Mouse (Mus musculus) heart, adult 2 months (tissue): ENCODE measurements at regions not wholly inside any gene's neighbourhood (a gene's known extent, or its start where the extent isn't known, plus 50 kb on each side); places are given as distances from the start of the nearest gene placed in this dataset.

ENCODE experiments used
- DNase-seq, 2 experiments: peaks; one replicate each; pipeline ENCODE4 v3.0.0; 2021
- H3K27ac ChIP-seq: fragments of 200-600 bp; 2 replicates; pipeline ENCODE4 v1.8.1; 2022
- H3K27me3 ChIP-seq: fragments of 200-500 bp; 2 replicates; pipeline ENCODE4 v1.6.1; 2012; ENCODE audit warnings: mild to moderate bottlenecking, low read length, inconsistent platforms, mixed read lengths; ENCODE audit not compliant: control insufficient read depth, insufficient read depth
- H3K36me3 ChIP-seq: fragments of 200-500 bp; 2 replicates; pipeline ENCODE4 v1.6.1; 2012; ENCODE audit warnings: low read length, inconsistent platforms; ENCODE audit not compliant: control insufficient read depth, insufficient read depth
- H3K4me1 ChIP-seq: fragments of 200-500 bp; 2 replicates; pipeline ENCODE4 v1.6.1; 2011; ENCODE audit warnings: low read length; ENCODE audit not compliant: control insufficient read depth, insufficient read depth
- H3K4me3 ChIP-seq: fragments of 200-600 bp; 2 replicates; pipeline ENCODE4 v1.8.1; 2022
- H3K79me2 ChIP-seq: fragments of 200-500 bp; replicated peaks from 2 replicates; pipeline ENCODE4 v1.6.1; 2012; ENCODE audit warnings: mild to moderate bottlenecking, inconsistent platforms, low read length, moderate library complexity, mixed read lengths; ENCODE audit not compliant: control insufficient read depth, insufficient read depth
- H3K9ac ChIP-seq: fragments of 200-500 bp; 2 replicates; pipeline ENCODE4 v1.6.1; 2012; ENCODE audit warnings: low read depth, mild to moderate bottlenecking, control low read depth, inconsistent platforms, low read length, mixed read lengths
- CTCF ChIP-seq: fragments of 200-600 bp; IDR thresholded peaks from 2 replicates; pipeline ENCODE4 v1.8.1; 2022; ENCODE audit warnings: antibody characterized with exemption, mild to moderate bottlenecking, moderate library complexity
- EP300 ChIP-seq: fragments of 200-500 bp; IDR thresholded peaks from 2 replicates; pipeline ENCODE4 v1.6.1; 2011; ENCODE audit warnings: low read depth, low read length, control low read depth; ENCODE audit not compliant: insufficient read depth
- POLR2A ChIP-seq: fragments of 200-500 bp; IDR thresholded peaks from 2 replicates; pipeline ENCODE4 v1.6.1; 2011; ENCODE audit warnings: mild to moderate bottlenecking, low read depth, low read length, control low read depth; ENCODE audit not compliant: insufficient read depth
- WGBS: fragments of 180-500 bp; shearing (Covaris S2); methylation state at CpG from one replicate; pipeline ENCODE4 v1.1.7; 2018; 5-methylcytosine and 5-hydroxymethylcytosine counted together
- intact Hi-C: fragments of 180-260 bp; cut with DNase I; formaldehyde crosslinking; loops from one replicate; pipeline ENCODE4 v1.15.1; 2025

GRCm38 (mm10) chr4:70844742-70845141 lies 309.9 kb upstream of the Megf9 start:
- no peaks in the 10 kb centered on the region for H3K79me2 ChIP-seq
- H3K27ac ChIP-seq: no peak overlapping the region
- H3K27me3 ChIP-seq: no peaks in the 10 kb centered on the region
- no peak overlapping the region for H3K4me3 ChIP-seq
- WGBS: 61% methylated on average over 1 of the region's 1 CpGs
- H3K36me3 ChIP-seq: no peaks in the 10 kb centered on the region
- intact Hi-C loops: no loop called here
- no peak for TF ChIP-seq EP300
- no peak for TF ChIP-seq POLR2A
- TF ChIP-seq CTCF: no peak
- no peak overlapping the region for H3K9ac ChIP-seq
- no peaks in the 10 kb centered on the region for H3K4me1 ChIP-seq
- no peak for DNase-seq

GRCm38 (mm10) chr4:70810956-70811316 lies 276.1 kb upstream of the Megf9 start:
- no peaks in the 10 kb centered on the region for H3K36me3 ChIP-seq
- WGBS: 60% methylated on average over 2 of the region's 2 CpGs
- no peak for TF ChIP-seq EP300
- TF ChIP-seq CTCF: no peak
- no peak for TF ChIP-seq POLR2A

DNA sequence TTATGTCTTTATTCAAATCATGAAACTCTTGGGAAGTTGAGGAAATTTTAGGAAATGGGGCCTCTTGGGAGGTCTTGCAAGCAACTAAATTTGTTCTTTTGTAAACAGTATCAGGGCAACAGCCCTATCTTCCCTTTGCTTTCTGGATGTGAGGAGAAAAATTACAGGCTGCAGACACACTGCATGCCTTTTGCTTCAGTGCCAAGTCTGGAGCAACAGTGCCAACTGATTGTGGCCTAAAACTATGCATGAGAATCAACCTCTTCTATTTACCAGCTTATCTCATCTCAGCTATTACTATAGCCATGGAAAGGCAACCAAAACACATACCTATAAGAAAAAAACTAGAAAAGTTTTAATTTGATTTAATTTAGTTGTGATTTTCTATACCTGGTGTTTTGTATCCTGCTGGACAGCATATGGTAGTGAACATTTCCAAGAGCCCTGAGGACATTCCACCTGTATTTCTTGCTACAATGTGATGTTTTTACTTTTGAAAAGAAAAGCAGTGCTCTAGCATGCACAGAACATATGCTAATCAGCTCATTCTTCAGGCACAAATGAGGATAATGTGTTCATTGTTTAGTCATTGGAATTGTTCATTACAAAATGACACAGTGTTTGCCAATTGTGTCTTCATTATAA lies 275.6 kb upstream of the Megf9 start:
- Histone ChIP-seq H3K4me1 (no peaks in the 10 kb centered on the region), H3K79me2 (no peaks in the 10 kb centered on the region), H3K36me3 (no peaks in the 10 kb centered on the region), H3K9ac (no peak overlapping the region), H3K27ac (no peak overlapping the region), H3K4me3 (no peak overlapping the region), H3K27me3 (no peaks in the 10 kb centered on the region)
- no peak for DNase-seq
- TF ChIP-seq POLR2A (no peak), EP300 (no peak), CTCF (no peak)
- intact Hi-C loops: no loop called here

More at GRCm38 (mm10) chr4:70810956-70811316, 276.1 kb upstream of the Megf9 start:
- Histone ChIP-seq H3K79me2 (no peaks in the 10 kb centered on the region), H3K9ac (no peak overlapping the region), H3K4me3 (no peak overlapping the region), H3K27ac (no peak overlapping the region), H3K27me3 (no peaks in the 10 kb centered on the region), H3K4me1 (no peaks in the 10 kb centered on the region)
- no peak for DNase-seq
- intact Hi-C loops: no loop called here

DNA sequence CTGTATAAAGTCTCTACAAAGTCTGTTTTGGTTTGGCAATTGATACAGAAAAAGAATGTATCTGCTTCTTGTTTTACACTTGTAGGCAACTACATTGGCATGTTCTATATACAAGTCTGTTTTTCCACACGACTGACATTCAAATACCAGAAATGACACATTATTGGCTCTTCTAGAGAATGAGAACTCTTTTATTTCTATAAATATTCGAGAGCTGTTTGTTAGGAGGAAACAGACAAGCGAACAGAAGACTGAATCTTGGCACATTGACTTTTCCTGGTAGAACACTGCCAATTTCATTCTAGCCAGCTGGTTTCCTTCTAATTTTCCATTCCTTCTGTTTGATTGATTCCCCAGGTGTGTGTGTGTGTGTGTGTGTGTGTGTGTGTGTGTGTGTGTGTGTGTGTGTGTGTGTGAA lies 270.1 kb upstream of the Megf9 start:
- intact Hi-C loops: no loop called here
- H3K27ac ChIP-seq: no peak overlapping the region
- WGBS: 41% methylated on average over 3 of the region's 3 CpGs
- no peaks in the 10 kb centered on the region for H3K4me1 ChIP-seq
- H3K4me3 ChIP-seq: no peak overlapping the region
- H3K9ac ChIP-seq: no peak overlapping the region
- no peaks in the 10 kb centered on the region for H3K36me3 ChIP-seq
- TF ChIP-seq CTCF (no peak), EP300 (no peak), POLR2A (no peak)
- no peak for DNase-seq
- no peaks in the 10 kb centered on the region for H3K79me2 ChIP-seq
- no peaks in the 10 kb centered on the region for H3K27me3 ChIP-seq

DNA sequence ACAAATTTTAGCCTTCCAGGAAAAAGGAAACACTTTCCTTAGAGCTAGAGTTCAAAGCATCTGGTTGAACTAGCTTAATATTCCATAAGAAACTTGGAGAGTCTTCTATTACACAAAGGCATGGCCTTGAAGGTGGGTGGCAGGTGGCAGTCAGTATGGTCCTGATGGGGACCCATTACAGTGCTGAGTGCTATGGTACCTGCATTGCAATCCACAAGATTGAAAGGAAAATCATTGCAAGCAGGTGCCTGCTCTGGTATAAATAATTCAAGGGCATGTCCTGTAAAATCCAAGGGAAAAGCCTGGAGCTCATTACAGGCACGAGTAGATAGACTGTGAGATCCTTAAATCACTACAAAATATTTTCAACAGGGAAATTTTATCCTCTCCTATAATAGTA lies 263.7 kb upstream of the Megf9 start:
- H3K36me3 ChIP-seq: no peaks in the 10 kb centered on the region
- intact Hi-C loops: no loop called here

DNA sequence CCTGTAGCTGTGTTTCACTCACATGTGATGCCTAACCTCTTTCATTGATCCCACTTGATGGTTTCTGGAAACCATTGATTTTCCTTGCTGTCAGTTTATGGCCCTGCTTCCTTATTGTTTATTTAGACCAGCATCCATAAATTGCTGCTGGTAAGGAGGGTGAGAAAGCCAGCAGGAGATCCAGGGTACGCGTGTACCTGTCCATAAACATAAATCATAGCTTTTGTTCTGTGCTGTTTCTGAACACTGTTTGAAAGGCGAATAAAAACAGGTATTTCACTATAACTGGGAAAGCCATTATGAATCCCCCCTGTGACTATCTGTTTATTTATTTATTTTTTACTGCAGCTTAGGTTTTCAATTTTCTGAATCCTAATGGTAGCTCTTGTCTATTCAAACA lies 263.1 kb upstream of the Megf9 start:
- no peaks in the 10 kb centered on the region for H3K4me1 ChIP-seq
- no peaks in the 10 kb centered on the region for H3K79me2 ChIP-seq
- 81% methylated on average over 3 of the region's 3 CpGs for WGBS
- no peak overlapping the region for H3K9ac ChIP-seq
- H3K27ac ChIP-seq: no peak overlapping the region
- no peaks in the 10 kb centered on the region for H3K27me3 ChIP-seq
- no peak for DNase-seq
- no peak overlapping the region for H3K4me3 ChIP-seq
- no peaks in the 10 kb centered on the region for H3K36me3 ChIP-seq
- no peak for TF ChIP-seq EP300
- TF ChIP-seq POLR2A: no peak
- no peak for TF ChIP-seq CTCF
- intact Hi-C loops: no loop called here

More for the DNA sequence above, 263.7 kb upstream of the Megf9 start:
- WGBS: 36% methylated on average over 1 of the region's 1 CpGs
- no peak overlapping the region for H3K9ac ChIP-seq
- no peak overlapping the region for H3K4me3 ChIP-seq
- DNase-seq: no peak
- no peak for TF ChIP-seq CTCF
- no peak for TF ChIP-seq POLR2A
- no peak for TF ChIP-seq EP300
- no peaks in the 10 kb centered on the region for H3K27me3 ChIP-seq
- H3K79me2 ChIP-seq: no peaks in the 10 kb centered on the region
- H3K27ac ChIP-seq: no peak overlapping the region
- H3K4me1 ChIP-seq: no peaks in the 10 kb centered on the region
